Mouse (Mus musculus): ENCODE measurements around the gene Ccdc125. TPM values are rescaled to one million over a fixed set of nuclear protein-coding genes. Genes with fewer than 3 reads are reported as not detected.

Gene Ccdc125
- total RNA-seq (2021): under 1 TPM; 0.33 to 0.97 TPM
- long read RNA-seq, experiment 1: 0 reads
- long read RNA-seq, experiment 2, partial matches to known transcripts: 1 of 2 reads
- long read RNA-seq, experiment 2, other reads (novel, unspliced or antisense): 0 of 2 reads

DNA sequence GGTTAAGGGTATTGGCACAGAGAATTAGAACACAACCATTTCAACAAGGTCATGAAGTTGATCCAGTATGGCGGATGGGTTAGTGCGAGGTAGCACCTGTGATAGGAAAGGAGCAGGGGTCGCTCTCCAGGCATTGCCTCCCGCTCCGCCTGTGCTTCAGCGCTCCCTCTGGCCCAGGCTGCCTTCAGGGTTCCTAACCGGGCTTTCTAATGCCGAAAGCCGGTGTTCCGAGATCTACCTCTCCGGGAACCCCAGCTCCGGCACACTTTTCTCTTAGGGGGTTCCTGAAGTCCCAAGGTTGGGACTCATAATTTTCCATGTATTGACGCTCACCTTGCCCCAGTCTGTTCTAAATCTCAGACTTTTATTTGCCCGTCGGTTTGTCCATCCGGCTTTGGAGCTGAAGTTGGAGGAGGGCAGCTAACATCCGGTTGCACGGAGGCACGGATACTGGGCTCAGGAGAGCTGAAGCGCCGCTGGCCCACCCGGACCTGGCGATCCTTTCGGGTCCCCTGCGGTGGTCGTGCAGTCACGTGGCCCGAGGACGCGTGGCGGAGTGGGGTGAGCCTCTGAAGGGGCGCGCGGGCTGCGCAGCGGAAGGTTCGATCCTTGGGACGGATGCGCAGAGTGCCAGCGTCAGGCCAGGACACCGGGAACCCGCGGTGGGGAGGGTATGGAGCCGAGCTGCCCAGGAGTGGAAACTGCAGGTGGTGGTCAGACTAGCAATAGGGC, at the start of gene Ccdc125:
Gene Ccdc125 (plus strand): TSS at position 427 of the 732 bp plus-strand sequence.
- DNase-seq (ENCODE audit: low spot score in 2 of 2): no peak
- intact Hi-C loops (cut with DNase I): no loop called here

DNA sequence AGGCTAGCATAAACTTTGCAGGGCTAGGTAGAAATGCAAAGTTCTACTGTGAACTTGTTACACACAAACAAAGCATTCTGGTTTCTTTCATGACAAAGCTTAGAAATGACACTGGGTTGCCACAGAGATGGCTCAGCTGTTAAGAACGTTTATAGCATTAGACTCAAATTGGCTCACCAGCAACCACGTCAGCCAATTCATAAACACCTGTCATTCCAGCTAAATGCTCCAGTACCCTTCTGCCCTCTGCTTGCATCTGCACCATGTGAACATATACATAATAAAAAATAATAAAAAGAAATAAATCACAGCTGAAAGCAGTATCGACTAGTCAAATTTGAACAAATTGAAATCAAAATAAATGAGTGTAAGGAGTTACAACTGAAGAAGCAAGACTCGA, 47.3 kb upstream of the Ccdc125 start:
- DNase-seq (ENCODE audit: low spot score in 2 of 2): no peak
- intact Hi-C loops (cut with DNase I): no loop called here

DNA sequence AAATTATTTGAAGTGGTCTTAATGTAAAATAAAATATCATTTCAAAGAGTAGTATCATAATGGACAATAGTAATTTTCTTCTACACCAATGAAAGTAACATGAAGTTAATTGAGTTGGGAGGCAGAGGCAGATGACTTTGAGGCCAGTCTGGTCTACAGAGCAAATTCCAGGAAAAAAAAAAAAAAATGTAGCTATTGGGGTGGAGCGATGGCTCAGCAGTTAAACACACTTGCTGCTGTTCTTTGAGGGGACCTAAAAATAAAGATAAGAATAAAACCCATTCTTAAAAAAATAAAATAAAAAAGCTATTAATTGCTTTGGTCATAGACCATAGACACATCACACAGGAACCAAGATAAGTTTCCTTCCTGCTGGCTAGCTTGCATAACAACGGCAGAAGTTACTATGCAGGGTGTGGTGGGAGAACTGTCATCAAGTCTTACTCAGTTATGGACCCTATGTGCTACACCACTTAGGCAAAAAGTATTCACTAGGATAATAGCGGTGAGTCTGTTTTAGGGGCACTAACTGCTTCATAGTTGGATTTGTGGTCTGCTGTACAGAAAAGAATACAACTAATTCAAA, 35.3 kb upstream of the Ccdc125 start:
- DNase-seq (ENCODE audit: low spot score in 2 of 2): no peak
- intact Hi-C loops (cut with DNase I): loop anchor here (10.0 kb wide), 2 partner anchors 171 to 579 kb away; no protein-coding TSS in a partner anchor

DNA sequence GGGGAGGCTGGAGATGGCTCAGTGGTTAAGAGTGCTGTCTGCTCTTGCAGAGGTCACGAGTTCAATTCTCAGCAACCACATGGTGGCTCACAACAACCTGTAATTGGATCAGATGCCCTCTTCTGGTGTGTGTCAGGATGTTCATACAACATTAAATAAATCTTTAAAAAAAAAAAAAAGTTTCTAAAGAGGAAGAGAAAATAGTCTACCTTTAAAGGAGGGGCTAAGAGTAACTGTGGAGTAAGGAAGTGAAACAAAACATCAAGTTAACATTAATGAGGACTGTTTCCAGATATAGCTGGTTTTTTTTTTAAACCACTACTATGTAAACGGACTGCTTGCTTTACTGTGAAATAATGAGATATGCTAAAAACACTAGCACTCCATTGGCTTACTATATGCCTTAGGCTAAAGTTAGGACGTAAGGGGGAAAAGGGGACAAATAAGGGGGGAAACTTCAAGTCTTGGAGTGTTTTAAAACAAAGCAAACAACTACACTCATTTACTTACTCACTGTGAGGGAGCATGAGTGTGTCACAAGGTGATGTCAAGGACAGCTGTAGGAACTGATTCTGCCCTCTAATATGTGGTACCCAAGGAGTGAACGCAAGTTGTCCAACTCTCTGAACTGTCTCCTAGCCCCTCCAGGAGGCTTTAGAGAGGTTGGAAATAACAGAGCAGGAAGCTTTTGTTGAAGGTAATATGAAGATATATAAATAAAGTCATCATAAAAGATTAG, 26.9 kb upstream of the Ccdc125 start:
- intact Hi-C loops (cut with DNase I): loop anchor here (10.0 kb wide), 1 partner anchor 72 kb away; no protein-coding TSS in a partner anchor
- no peak for DNase-seq (ENCODE audit: low spot score in 2 of 2)

DNA sequence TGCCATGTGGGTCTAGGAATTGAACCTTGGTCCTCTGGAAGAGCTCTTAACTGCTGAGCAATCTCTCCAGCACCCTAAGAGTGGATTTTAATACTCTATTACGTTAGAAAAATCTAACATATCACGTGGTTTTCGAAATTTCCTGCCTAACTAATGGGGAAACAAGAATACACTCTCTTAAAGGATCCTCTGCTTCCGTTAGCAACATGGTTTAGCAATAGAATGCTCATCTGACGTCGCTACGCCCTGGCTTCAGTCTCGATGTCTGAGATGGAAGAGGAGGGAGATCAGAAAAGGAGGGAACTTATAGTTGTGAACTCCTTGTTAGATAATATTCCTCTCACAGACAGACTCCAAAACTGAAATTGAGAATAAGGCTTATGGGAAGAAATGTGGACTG, 21.3 kb upstream of the Ccdc125 start:
- intact Hi-C loops (cut with DNase I): loop anchor here (10.0 kb wide), 1 partner anchor 67 kb away; no protein-coding TSS in a partner anchor
- no peak for DNase-seq (ENCODE audit: low spot score in 2 of 2)

DNA sequence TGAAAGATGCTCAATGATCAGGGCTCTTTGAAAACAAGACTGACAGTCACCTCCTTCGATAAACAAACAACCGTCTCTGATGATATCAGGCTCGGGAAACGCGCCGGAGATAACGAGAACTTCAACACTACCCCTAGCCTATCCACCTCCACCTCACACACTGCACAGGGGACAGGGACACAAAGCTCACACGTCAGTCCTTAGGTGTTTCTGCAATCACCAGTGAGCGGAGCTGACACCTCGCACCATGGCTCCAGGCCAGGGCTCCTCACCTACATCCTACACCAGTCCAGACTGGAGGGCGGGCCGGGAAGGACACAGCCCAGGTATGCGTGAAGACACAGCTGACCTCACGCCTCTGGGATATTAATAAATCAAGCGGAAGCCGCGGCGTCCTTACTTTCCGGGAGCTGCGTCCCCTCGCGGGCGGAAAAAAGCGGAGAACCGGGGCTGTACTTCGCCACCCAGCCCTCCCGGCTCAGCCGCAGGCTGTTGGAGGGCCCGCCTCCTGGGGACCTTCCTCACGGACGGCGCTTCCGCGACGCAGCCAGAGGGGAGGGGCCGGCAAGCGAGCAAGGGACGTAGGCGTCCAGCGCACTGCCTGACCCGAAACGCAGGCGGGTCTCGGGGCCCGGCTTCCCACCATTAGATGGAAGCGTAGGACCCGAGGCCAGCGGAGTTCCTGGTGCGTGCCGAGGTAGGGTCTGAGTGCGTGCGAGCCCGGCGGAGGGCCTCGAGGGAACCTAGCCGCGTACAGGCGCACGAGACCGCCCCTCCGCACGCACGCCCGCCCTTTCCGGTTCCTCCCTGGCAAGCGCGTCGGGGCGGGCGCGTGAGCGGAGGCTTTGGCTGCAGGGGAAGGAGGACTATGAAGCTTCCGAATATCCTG, 18.7 kb upstream of the Ccdc125 start, which contains the start of the genes Ak6 and Rad17:
Gene Ak6 (plus strand): TSS at position 430 of the 889 bp plus-strand sequence.
Gene Rad17 (minus strand): TSS at position 502 of the 889 bp plus-strand sequence.
- DNase-seq (ENCODE audit: low spot score in 2 of 2): peak; percentile 91 to 96
- intact Hi-C loops (cut with DNase I): loop anchor here (5.0 kb wide), 1 partner anchor 543 kb away; the partner anchor contains the start of gene Serf1

DNA sequence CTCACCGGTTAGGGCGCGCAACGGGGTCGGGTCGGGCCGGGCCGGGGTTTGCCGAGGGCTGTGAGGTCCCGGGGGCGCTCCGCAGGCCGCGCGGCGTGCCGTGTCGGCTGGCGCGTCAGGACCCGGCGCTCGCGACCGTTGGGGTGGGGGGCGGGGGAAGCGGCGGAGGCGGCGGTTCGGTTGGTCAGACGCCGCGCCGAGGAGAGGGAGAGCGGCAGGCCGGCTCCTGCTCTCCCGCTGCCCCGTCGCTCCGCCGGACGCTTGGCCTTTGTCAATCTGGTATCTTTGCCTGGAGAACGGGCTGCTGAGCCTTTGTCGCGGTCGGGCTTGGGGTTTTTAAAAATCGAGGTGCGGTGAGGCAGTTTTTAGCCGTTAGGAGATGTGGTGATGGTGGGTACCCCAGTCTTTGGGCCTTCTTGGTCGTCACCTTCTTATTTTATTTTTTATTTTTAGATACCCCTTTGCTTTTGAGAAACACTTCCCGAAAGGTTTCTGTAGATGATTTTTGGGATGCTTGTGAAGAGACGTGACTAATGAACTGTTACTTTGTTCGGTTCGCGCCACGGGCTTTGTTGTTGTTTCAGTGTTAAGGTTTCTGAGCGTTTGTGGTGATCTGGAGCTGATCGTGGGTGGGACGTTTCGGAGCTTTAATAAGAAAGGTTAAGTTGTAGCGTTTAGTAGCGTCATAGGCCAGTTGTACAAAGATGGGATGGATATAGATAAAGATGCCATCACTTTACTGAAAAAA, 17.9 kb upstream of the Ccdc125 start, which contains the start of gene Taf9:
Gene Taf9 (plus strand): TSS at position 141 of the 748 bp plus-strand sequence.
- intact Hi-C loops (cut with DNase I): loop anchor here (5.0 kb wide), 1 partner anchor 544 kb away; the partner anchor contains the start of gene Serf1

DNA sequence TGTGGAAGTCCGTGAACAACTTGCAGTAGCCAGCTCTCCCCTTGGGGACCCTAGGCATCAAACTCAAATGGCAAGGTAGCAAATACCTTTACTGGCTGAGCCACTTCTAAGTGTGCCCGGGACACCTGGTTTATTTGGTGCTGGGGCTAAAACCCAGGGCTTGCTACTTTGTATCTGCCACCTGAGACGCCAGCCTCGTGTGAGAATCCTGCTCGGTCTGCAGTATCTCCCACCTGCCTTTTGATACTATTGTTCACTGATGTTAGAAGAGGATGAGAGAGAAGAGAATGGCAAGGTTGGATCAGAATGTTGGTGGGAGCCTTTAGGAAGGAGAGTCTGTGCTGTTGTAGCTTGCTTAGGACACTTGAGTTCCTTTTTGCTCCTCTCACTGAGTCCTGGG, 11.4 kb upstream of the Ccdc125 start:
- no peak for DNase-seq (ENCODE audit: low spot score in 2 of 2)
- intact Hi-C loops (cut with DNase I): no loop called here

More for the DNA sequence above, 17.9 kb upstream of the Ccdc125 start, which contains the start of gene Taf9:
- DNase-seq (ENCODE audit: low spot score in 2 of 2): peak in 1 of 2 experiments; percentile 7

DNA sequence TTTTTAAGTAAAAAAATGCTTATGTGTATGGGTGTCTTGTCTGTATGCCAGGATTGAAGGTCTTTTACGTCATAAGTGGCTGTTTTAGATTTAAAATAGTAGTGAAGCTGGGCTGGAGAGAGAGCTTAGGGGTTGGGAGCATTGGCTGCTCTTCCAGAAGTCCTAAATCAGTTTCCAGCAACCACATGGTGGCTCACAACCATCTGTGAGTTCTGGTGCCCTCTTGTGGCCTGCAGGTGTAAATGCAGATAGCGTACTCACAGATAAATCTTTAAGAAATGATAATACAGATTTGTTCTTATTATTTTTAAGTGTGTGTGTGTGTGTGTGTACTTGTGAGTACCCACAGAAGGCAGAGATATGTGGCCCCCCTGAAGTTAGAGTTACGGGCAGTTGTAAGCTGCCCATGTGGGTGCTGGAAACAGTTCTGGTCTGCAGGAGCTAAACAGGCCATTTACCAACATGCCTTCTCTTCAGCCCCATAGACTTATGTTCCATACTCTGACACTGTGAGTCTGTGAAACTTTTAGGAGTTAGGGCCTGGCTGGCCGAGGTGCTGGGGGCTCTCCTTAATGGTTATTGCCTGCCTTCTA, 9.6 kb upstream of the Ccdc125 start:
- intact Hi-C loops (cut with DNase I): no loop called here
- peak; percentile 51 to 66 for DNase-seq (ENCODE audit: low spot score in 2 of 2)

DNA sequence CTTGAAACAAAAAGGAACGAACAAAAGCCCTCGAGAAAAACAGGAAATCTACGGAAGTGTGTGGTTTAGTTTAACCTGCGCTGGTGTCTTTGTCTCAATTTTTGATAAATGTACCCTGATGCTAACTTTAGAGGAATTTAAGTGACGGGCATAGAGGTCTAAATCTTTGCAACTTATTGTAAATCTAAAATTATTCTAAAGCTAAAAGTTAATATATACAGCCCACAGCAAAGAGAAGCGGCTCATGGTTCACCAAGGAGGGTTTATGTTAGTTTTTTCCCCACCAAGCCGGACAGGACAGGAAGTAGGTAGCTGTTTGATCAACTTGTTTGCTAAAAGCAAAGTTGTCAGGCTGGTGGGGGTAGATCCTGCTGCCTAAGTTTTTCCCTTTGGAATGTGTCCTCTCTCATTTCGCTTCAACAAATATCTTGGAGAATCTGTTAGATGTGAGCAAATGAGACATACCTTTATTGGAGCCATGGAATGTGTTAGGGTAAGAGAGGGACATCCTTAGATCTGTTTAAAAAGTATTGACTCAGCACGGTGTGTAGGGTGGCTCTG, 744 bp downstream of the Ccdc125 start:
- DNase-seq (ENCODE audit: low spot score in 2 of 2): no peak

DNA sequence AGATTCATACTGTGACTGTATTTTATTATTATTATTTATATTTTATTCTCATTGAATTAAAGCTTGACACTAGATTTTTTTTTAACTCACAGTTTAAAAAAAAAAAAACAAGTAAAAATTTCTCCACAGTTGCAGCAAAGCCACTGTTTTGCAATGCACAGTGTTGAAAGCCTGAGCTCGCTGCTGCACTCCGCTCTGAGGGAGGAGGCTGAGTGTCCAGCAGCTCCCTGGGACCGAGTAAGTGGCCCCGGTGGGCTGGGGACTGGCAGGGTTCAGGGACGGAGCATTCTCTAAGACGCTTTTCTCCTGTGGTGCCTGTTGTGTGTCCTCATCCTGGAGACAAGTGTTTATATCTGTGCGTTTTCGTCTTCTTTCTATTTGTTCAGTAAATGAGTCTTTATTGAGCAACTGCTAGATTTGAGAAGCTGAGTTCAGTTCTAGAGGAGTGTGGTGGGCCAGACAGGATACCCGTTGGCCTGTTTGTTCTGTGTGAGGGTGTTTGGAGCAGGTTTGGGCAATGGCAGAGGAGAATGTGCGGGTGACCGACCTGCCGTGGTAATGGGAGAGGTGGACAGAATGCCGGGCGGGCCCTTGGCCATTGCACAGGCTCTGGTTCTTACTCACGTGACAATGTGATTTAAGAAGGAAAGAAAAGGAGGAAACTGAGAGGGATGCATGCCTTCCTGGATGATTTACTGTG, 6.6 kb downstream of the Ccdc125 start:
- DNase-seq (ENCODE audit: low spot score in 2 of 2): no peak
- intact Hi-C loops (cut with DNase I): no loop called here

More for the DNA sequence above, 744 bp downstream of the Ccdc125 start:
- intact Hi-C loops (cut with DNase I): no loop called here

DNA sequence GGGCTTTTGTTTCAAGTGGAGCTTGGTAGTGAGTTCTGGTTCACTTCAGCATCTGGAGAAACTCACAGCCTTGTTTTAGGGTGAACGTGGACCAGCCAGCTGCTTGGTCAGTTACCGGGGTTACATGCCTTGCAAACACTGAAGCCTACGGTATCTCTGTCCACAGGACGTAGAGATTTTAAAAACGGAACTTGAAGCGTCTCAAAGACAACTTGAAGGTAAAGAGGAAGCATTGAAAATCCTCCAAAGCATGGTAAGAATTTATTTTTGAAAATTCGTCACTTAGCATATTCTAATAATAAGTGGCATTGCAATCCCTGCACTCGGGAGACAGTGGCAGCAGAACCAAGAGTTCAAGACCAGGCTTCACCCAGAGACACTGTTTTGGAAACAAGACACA, 12.1 kb downstream of the Ccdc125 start:
- no peak for DNase-seq (ENCODE audit: low spot score in 2 of 2)
- intact Hi-C loops (cut with DNase I): no loop called here

DNA sequence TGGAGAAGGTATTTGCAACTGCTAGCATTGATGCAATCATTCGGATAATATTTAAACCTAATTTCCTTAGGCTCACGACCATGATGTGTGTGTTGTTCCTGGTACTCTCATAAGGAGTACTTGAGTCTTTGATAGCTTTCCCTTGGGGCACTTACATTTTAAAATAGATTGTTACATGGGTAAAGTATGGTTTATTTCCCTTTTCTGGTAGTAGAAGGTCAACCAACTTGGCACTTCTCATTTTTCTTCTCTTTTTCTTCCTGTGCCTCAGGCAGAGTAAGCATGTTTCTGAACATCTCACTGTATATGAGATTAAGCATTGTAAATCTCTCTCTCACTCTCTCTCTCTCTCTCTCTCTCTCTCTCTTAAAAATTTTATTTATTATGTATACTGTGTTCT, 13.3 kb downstream of the Ccdc125 start:
- intact Hi-C loops (cut with DNase I): no loop called here
- DNase-seq (ENCODE audit: low spot score in 2 of 2): no peak

DNA sequence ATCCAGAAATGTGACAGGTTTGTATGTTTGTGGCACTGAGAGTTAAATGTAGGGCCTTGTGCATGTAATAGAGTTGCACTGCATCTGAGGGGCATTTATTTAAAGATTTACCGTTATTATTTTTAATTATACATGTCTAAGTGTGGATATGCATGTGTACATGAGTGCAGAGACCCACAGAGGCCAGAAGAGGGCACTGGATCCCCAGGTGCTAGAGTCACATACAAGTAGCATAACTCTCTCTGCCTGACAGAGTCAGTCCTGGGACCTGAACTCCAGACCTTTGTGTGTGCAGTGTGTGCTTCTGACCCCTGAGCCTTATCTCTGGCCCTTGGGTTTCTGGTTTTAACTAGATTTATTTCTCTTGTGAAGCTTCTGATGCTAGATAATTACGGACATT, 14.8 kb downstream of the Ccdc125 start:
- intact Hi-C loops (cut with DNase I): no loop called here
- no peak for DNase-seq (ENCODE audit: low spot score in 2 of 2)

DNA sequence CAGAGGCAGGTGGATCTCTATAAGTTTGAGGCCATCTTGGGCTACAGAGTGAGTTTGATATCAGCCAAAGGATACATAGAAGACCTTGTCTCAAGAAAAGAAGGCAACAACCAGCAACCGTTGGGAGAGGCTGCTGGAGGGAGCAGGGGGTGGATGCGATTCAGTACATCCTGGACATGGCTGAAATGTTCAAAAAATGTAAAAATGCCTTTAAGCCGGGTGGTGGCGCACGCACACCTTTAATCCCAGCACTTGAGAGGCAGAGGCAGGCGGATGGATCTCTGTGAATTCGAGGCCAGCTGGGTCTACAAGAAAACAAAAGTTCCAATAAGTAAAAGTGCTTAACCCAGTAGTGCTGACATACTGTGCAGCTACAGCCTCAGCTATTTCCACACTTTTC, 18.0 kb downstream of the Ccdc125 start:
- intact Hi-C loops (cut with DNase I): no loop called here
- no peak for DNase-seq (ENCODE audit: low spot score in 2 of 2)

DNA sequence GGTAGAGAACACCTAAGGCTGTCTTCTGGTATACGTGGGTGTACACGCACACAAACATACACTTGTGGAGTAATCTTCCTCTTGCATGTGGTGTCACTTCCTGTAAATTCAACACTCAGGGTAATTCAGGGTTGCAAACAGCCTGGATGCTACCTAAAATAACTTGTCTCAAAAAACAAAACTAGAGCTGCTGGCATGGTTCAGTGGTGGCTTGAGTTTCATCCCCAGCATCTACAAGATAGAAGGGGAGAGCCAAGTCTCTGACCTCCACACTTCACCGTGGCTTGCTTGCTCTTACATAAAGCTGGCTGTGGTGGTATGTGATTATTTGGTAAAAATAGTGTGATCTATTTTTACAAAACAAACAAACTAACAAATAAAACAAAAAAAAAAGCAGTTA, 28.0 kb downstream of the Ccdc125 start:
- DNase-seq (ENCODE audit: low spot score in 2 of 2): no peak
- intact Hi-C loops (cut with DNase I): no loop called here

DNA sequence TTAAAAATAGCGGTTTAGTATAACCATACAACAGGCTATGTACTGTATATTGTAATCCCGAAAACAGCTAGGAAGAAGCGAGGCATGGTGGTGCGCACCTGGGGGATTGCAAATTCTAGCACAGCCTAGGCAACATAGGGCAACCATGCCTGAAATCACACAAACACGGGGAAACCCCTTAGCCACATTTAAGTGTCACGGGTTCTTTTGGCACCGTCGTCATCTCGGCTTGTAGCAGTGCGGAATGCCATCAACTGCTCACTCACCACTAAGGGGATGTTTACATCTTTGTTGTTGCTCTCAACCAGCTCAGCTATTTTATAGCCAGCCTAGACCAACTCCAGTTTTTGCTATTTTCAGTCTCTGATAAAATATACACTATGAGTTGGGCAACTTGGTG, 29.3 kb downstream of the Ccdc125 start:
- intact Hi-C loops (cut with DNase I): no loop called here
- no peak for DNase-seq (ENCODE audit: low spot score in 2 of 2)

Data from left cerebral cortex, postnatal 14 days (tissue).